Mouse (Mus musculus) cortical plate, adult 2 months (tissue): ENCODE measurements at regions not wholly inside any gene's neighbourhood (a gene's known extent, or its start where the extent isn't known, plus 50 kb on each side); places are given as distances from the start of the nearest gene placed in this dataset.

ENCODE experiments used
- H3K27ac ChIP-seq: fragments of 200-500 bp; 2 replicates; pipeline ENCODE4 v1.5.1; 2012; ENCODE audit warnings: low read length, control low read depth, inconsistent platforms; ENCODE audit not compliant: insufficient read depth
- H3K4me1 ChIP-seq: fragments of 200-500 bp; 2 replicates; pipeline ENCODE4 v1.6.1; 2011; ENCODE audit warnings: low read length; ENCODE audit not compliant: control insufficient read depth, insufficient read depth
- H3K4me3 ChIP-seq: fragments of 200-500 bp; 2 replicates; pipeline ENCODE4 v1.5.1; 2011; ENCODE audit warnings: mild to moderate bottlenecking, low read length, control low read depth; ENCODE audit not compliant: insufficient read depth
- CTCF ChIP-seq: fragments of 200-500 bp; IDR thresholded peaks from 2 replicates; pipeline ENCODE4 v1.5.1; 2011; ENCODE audit warnings: mild to moderate bottlenecking, control low read depth, low read length; ENCODE audit not compliant: insufficient read depth; ENCODE audit errors: extremely low read depth
- POLR2A ChIP-seq: fragments of 200-500 bp; IDR thresholded peaks from 2 replicates; pipeline ENCODE4 v1.6.1; 2011; ENCODE audit warnings: mild to moderate bottlenecking, low read length, control low read depth; ENCODE audit not compliant: insufficient read depth; ENCODE audit errors: extremely low read depth

DNA sequence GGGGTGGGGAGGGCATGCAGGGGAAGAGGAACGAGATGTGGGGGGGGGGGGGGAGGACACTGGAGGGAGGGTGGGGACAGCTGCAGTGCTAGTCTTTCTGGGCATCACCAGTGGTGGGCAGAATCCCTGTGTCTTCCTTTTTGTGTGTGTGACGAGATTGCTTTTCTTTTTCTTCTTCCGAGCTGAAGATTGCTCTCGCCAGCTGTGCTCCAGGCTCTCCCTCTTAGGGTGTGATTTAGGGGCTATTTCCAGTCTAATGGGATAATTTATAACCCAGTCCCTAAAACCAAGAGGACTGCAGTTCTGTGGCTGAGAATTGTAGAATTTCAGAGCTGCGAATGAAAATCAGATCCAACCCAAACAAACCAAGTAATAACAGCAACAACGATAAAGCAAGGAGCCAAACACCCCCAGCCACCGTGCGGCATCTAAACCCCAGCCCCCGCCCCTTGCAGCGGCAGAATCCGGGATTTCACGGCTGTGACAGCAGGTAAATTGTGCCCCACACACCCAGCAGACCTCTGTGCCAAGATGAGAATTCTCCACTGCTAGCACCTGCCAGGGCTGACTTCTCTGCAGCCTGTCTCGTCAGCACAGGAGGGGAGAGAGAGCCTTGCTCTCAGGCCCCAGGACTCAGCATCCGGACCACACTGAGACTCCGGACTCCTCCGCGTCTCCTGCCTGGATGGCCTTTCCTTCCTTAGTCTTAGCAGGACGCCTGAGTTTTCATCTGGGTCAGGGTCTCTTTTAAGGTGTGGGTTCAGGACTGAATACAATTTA is 104.3 kb downstream of the Rpl14 start:
- H3K27ac ChIP-seq: no peak overlapping the region
- no peaks in the 10 kb centered on the region for H3K4me1 ChIP-seq
- peak overlapping the region; percentile 11; the same call in 1 of the 2 replicates for H3K4me3 ChIP-seq
- TF ChIP-seq CTCF (no peak), POLR2A (no peak)

DNA sequence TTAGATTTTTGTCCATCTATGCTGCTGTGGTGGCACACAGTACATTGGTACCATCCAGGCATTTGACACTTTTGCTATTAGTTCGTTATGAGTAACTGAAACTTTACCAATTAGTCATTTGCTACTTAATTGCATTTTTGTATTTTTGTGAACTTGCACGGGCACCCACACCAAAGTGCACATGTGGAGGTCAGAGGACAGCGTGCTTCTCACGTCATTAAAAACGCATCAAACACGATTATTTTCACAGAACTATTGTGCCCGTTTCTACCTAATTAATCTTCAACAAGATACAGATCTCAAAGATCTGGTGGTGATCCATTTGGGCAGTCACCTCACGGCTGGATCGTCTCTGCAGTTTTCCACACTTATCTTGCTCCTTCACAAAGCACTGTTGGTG is 105.1 kb downstream of the Rpl14 start:
- no peak overlapping the region for H3K27ac ChIP-seq
- H3K4me1 ChIP-seq: no peaks in the 10 kb centered on the region
- H3K4me3 ChIP-seq: no peak overlapping the region; the same call in 1 of the 2 replicates
- TF ChIP-seq POLR2A: no peak
- TF ChIP-seq CTCF: no peak

DNA sequence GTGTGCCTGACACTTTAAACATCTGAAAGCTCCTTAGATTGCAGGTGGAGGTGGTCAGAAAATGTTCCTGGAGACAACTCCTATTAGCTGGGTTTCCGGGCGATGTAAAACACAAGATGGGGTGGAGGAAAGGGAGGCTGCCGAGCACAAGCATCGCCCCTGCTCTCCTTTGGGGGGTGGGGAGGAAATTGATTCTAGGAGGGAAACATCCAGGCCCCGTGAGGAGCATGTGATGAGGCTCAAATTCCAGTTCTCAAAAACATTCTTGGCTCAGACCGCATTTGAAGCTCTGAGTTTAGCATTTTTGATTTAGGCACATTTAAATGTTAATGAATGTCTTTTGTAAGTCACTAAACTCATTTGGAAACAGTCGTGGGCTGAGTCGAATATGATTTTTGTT is 105.5 kb downstream of the Rpl14 start:
- H3K4me1 ChIP-seq: no peaks in the 10 kb centered on the region
- no peak overlapping the region for H3K4me3 ChIP-seq
- H3K27ac ChIP-seq: no peak overlapping the region
- TF ChIP-seq CTCF (no peak), POLR2A (no peak)

DNA sequence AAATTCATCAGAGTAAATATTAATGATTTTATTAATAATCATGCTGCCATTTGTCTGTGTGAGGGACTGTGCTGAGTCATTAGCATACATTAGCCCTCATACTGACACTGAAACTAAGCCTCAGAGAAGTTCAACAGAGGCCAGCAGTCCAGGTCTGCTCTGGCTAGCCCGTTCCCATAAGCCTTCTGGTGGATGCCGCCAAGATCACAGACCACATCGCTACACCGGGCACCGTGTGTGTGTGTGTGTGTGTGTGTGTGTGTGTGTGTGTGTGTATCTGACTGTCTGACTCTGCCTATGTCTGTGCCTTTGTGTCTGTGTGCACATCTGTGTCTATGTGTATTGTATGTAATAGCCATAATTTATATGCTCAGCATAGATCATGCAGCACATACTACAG is 106.0 kb downstream of the Rpl14 start:
- Histone ChIP-seq H3K4me1 (no peaks in the 10 kb centered on the region), H3K27ac (no peak overlapping the region), H3K4me3 (no peak overlapping the region)
- TF ChIP-seq POLR2A (no peak), CTCF (no peak)

DNA sequence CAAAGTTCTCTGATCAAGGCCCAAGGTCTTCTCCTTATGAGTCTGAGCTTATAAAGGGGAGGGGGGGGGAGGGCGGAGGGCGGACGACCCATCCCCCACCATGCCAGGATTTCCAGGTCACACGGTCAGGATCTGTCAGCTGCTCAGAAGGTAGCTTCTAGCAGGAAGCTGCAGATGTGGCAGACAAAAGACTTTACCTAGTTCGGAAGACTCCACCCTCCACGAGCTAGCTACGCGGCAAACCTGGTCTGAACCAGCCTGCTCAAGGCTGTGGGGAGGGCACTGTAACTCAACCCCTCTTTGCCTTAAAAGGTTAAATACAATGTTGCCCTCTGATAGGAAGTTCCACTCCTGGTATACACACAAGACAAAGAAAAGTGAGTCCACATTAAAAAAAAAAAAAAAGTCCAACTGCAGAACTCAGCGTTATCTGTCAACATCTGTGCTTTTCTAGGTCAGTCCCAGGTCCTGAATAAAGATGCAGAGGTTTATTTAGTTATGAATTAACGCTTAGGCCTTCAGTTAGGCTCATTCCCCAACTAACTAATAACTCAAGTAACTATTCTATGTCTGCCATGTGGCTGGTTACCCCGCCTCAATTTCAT is 108.7 kb downstream of the Rpl14 start:
- Histone ChIP-seq H3K4me1 (no peaks in the 10 kb centered on the region), H3K27ac (no peak overlapping the region), H3K4me3 (no peak overlapping the region)
- TF ChIP-seq CTCF (no peak), POLR2A (no peak)

DNA sequence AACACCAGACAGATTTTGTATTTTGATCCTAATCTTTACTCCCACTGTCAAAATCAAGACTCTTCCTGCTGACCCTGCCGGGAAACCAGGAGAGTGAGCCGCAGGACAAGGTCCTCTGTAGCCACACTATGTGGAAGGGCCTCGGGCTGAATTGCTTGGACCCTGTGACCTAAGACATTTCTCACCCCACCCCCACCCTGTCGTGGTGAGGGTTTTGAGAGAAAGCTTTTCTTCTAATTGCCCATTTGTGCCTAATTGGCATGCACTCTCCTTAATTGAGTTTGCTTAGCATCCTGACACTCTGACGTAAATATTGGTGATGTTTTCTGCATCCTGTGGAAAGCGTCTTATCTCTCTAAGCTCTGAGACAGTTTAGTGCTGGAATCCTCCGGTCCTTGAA is 110.2 kb downstream of the Rpl14 start:
- TF ChIP-seq POLR2A (no peak), CTCF (no peak)
- H3K27ac ChIP-seq: no peak overlapping the region
- no peak overlapping the region for H3K4me3 ChIP-seq
- H3K4me1 ChIP-seq: no peaks in the 10 kb centered on the region

DNA sequence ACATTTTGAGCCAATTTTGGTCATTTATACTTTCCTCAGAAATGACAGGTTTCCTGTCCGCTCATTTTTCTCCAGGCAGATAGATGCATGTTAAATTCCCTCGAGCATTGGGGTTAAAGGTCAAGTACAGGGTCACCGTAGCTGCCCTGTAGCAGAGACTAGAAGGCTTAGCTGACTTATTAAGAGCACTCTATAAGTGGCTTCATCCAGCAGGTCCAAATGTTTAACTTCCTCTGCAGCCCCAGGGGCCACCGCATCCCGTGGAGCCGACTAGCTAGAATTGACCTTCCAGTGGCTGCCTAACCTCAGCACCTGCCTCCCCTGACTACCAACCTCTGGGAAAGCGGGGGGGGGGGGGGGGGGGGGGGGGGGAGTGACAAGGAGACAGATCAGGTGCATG is 114.7 kb downstream of the Rpl14 start:
- TF ChIP-seq POLR2A (no peak), CTCF (no peak)
- no peaks in the 10 kb centered on the region; the same call in none of the 2 replicates for H3K4me1 ChIP-seq
- H3K4me3 ChIP-seq: no peak overlapping the region
- H3K27ac ChIP-seq: no peak overlapping the region

DNA sequence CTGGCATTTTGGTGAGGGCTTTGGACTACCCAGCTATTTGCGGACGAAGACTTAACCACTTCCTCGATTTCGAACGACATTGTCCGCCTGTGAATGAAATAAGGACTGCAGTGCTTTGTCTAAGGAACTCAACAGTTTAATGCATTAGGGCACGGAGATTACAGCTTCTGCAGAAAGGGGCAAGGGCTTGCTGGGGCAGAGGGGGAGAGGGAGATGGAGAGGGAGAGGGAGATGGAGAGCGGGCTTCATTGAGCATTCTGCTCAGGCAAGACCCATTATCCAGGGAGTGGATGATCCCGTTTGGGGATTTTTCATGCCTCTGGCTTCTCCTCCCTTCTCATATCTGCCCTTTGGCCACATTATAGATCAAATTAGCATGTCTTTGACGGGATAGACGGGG is 117.8 kb downstream of the Rpl14 start:
- Histone ChIP-seq H3K4me3 (no peak overlapping the region), H3K4me1 (no peaks in the 10 kb centered on the region; the same call in none of the 2 replicates), H3K27ac (no peak overlapping the region)
- TF ChIP-seq CTCF: no peak
- no peak for TF ChIP-seq POLR2A

DNA sequence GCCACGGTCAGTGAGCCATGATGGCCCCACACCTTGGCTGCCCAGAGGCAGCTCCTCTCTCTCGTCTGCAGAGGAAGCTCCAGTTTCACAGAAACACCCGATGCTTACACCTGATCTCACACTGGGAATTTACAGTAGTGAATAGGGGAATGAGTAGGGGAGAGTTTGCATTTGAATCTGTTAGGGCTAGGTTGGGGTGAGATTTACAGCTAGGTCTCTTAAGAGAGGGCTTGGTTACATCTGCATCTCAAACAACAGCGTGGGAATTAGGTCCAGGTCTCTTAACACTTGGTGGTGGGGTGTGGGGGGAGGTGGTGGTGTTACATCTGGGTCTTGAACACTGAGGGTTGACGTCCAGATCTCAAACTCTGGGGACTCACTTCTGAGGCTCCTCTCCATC is 119.3 kb downstream of the Rpl14 start:
- Histone ChIP-seq H3K27ac (no peak overlapping the region), H3K4me3 (no peak overlapping the region), H3K4me1 (no peaks in the 10 kb centered on the region; the same call in none of the 2 replicates)
- TF ChIP-seq POLR2A (no peak), CTCF (no peak)
